Mouse (Mus musculus): ENCODE measurements around the gene Junb.

- TF ChIP-seq CTCF (IDR thresholded peaks at IDR 0.05; ENCODE audit: insufficient read depth, low read length) (no peak), POLR2A (IDR thresholded peaks at IDR 0.05; ENCODE audit: borderline replicate concordance, extremely low read depth, low read depth, low read length) (peak; percentile 73; the same call in 1 of the 2 replicates)
These were observed 46.8 kb upstream of the Junb start, which contains the start of gene Asna1 for GRCm38 (mm10) chr8:85025098-85025932.

All from lung, adult 2 months (tissue).